Mouse (Mus musculus) hindbrain, embryonic 11.5 days (tissue): ENCODE results near the gene Capn12. TPM values are rescaled to one million over a fixed set of nuclear protein-coding genes. Genes with fewer than 3 reads are reported as not detected.
"Not testable (repeated sequence)": the region's sequence is repeated elsewhere in the genome, so short reads cannot be mapped to it uniquely, and the experiment has no call there.

Experiments used
- ATAC-seq: fragments of 200-750 bp; cut with Nextera tagmentation; 2 replicates; pipeline ENCODE4 v1.8.0; 2017; ENCODE audit warnings: mild to moderate bottlenecking, moderate TSS enrichment, moderate library complexity; ENCODE audit not compliant: low FRiP score
- DNase-seq: peaks from one replicate; pipeline ENCODE4 v3.0.0-alpha.2; 2015; ENCODE audit warnings: low spot score
- H3K27ac ChIP-seq: fragments of 300-500 bp; sonication (generic); 2 replicates; pipeline ENCODE4 v1.5.1; 2014; ENCODE audit warnings: mild to moderate bottlenecking, low read depth, low read length
- H3K27me3 ChIP-seq: fragments of 300-500 bp; sonication (generic); 2 replicates; pipeline ENCODE4 v1.6.1; 2014; ENCODE audit warnings: mild to moderate bottlenecking, low read length, moderate library complexity, mixed read lengths; ENCODE audit not compliant: control insufficient read depth, insufficient read depth
- H3K36me3 ChIP-seq: fragments of 300-500 bp; sonication (generic); 2 replicates; pipeline ENCODE4 v1.6.1; 2014; ENCODE audit warnings: mild to moderate bottlenecking, low read length, moderate library complexity, mixed read lengths; ENCODE audit not compliant: control insufficient read depth, insufficient read depth
- H3K4me1 ChIP-seq: fragments of 300-500 bp; sonication (generic); replicated peaks from 2 replicates; pipeline ENCODE4 v1.6.1; 2014; ENCODE audit warnings: low read length, mixed read lengths; ENCODE audit not compliant: control insufficient read depth, insufficient read depth
- H3K4me2 ChIP-seq: fragments of 300-500 bp; sonication (generic); replicated peaks from 2 replicates; pipeline ENCODE4 v1.6.1; 2014; ENCODE audit warnings: mild to moderate bottlenecking, low read depth, low read length
- H3K4me3 ChIP-seq: fragments of 300-500 bp; sonication (generic); 2 replicates; pipeline ENCODE4 v1.5.1; 2014; ENCODE audit warnings: low read depth, low read length
- H3K9ac ChIP-seq: fragments of 300-500 bp; sonication (generic); 2 replicates; pipeline ENCODE4 v1.6.1; 2014; ENCODE audit warnings: low read depth, low read length
- H3K9me3 ChIP-seq: fragments of 300-500 bp; sonication (generic); 2 replicates; pipeline ENCODE4 v1.6.1; 2016; ENCODE audit warnings: low read length; ENCODE audit not compliant: control insufficient read depth
- WGBS: fragments of 180-500 bp; shearing (Covaris S2); extraction: QIAGEN DNeasy Blood & Tissue Kit; methylation state at CpG from one replicate; pipeline ENCODE4 v1.1.7; 2014; 5-methylcytosine and 5-hydroxymethylcytosine counted together
- polyA plus RNA-seq: library from polyadenylated mRNA; unstranded; fragments of >200 nt; fragmentation: Nextera tagmentation; extraction: Ambion mirVana; gene quantifications from 2 replicates; pipeline ENCODE4 v1.2.1, GENCODE M21; 2014

Capn12 gene
- polyA plus RNA-seq, 1 experiment from 2014 or later, result 0.29 TPM

DNA sequence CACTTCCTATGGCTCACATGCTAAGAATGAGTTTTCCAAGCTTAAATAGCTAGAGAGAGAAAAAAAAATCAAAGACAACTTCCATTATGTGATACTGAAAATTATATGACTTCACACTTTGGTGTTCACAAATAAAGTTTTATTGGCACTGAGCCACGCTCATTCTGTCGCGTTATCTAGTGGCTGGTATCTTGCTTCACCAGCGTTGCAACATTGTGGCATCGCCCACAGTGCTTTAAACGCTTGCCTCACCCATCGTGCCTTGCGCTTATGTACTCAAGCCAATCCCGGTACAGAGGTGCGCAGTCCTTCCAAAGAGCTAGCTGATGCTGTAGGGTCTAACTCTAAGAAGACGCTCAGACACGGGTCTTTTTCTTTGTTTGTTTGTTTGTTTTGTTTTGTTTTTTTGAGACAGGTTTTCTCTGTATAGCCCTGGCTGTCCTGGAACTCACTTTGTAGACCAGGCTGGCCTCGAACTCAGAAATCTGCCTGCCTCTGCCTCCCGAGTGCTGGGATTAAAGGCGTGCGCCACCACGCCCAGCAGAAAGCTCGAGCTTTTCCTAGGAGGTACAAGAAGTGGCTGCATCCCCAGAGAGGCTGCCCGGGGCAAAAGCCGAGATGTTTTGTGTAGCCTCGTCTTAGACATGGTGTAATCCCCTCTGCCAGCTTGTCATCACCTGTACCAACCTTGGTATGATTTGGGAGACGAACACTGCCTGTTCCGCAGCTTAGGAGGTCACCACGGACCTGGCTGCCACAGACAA lies 10.1 kb upstream of the Capn12 start:
- DNase-seq (no peak), ATAC-seq (no peak)
- H3K36me3 ChIP-seq, result no peaks in the 10 kb centered on the region
- H3K27ac ChIP-seq, result no peak overlapping the region
- H3K27me3 ChIP-seq, result no peaks in the 10 kb centered on the region
- H3K4me1 ChIP-seq, result no peaks in the 10 kb centered on the region
- no peaks in the 10 kb centered on the region for H3K9me3 ChIP-seq
- no peak overlapping the region for H3K4me2 ChIP-seq
- H3K4me3 ChIP-seq, result no peak overlapping the region
- 91% methylated on average over 24 of the region's 24 CpGs for WGBS
- no peak overlapping the region for H3K9ac ChIP-seq

- ATAC-seq (no peak), DNase-seq (no peak)
- Histone ChIP-seq H3K9ac (no peak overlapping the region), H3K27ac (no peak overlapping the region), H3K4me2 (no peak overlapping the region), H3K4me3 (no peak overlapping the region), H3K9me3 (no peaks in the 10 kb centered on the region), H3K36me3 (no peaks in the 10 kb centered on the region), H3K27me3 (no peaks in the 10 kb centered on the region), H3K4me1 (no peaks in the 10 kb centered on the region)
- WGBS, result 88% methylated on average over 2 of the region's 2 CpGs
Measured at GRCm38 (mm10) chr7:28874565-28874964, 6.7 kb upstream of the Capn12 start.

DNA sequence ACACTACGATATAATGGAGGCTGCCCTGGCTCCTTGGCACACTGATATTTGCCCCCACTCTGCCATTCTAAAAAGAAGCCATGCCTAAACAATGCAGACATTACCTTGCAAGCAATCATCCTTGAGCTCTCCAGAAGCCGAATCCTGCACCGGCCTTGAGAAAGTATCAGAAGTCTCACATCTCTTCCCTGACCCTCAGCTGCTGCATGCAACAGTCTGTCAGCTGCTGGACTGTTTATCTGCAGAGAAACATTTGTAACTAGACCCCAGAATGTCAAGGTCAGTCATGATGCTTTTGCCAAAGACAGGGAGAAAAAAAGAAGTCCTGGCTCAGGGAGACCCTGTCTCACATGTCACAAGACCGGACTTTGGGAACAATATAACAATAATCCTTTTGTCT lies 5.1 kb upstream of the Capn12 start:
- H3K4me1 ChIP-seq, result no peaks in the 10 kb centered on the region
- no peak overlapping the region for H3K9ac ChIP-seq
- H3K4me2 ChIP-seq, result no peak overlapping the region
- no peaks in the 10 kb centered on the region for H3K9me3 ChIP-seq
- no peak overlapping the region for H3K27ac ChIP-seq
- no peak for DNase-seq
- WGBS, result 77% methylated on average over 4 of the region's 4 CpGs
- no peak overlapping the region for H3K4me3 ChIP-seq
- no peaks in the 10 kb centered on the region for H3K27me3 ChIP-seq
- H3K36me3 ChIP-seq, result no peaks in the 10 kb centered on the region
- no peak for ATAC-seq

- ATAC-seq, result no peak
- H3K27me3 ChIP-seq, result no peaks in the 10 kb centered on the region
Measured at GRCm38 (mm10) chr7:28877155-28877554, 4.1 kb upstream of the Capn12 start.

GRCm38 (mm10) chr7:28877856-28878255 lies 3.4 kb upstream of the Capn12 start:
- no peaks in the 10 kb centered on the region for H3K4me1 ChIP-seq
- H3K36me3 ChIP-seq, result no peaks in the 10 kb centered on the region
- no peaks in the 10 kb centered on the region for H3K27me3 ChIP-seq
- H3K27ac ChIP-seq, result no peak overlapping the region; the same call in 1 of the 2 replicates
- no peak overlapping the region for H3K4me3 ChIP-seq
- no peak overlapping the region for H3K4me2 ChIP-seq
- H3K9me3 ChIP-seq, result no peaks in the 10 kb centered on the region
- ATAC-seq, result no peak
- WGBS, result 71% methylated on average over 4 of the region's 4 CpGs
- no peak for DNase-seq
- no peak overlapping the region for H3K9ac ChIP-seq

More at GRCm38 (mm10) chr7:28877155-28877554, 4.1 kb upstream of the Capn12 start:
- Histone ChIP-seq H3K4me1 (no peaks in the 10 kb centered on the region), H3K36me3 (no peaks in the 10 kb centered on the region), H3K9ac (no peak overlapping the region), H3K27ac (no peak overlapping the region), H3K4me2 (no peak overlapping the region), H3K9me3 (no peaks in the 10 kb centered on the region), H3K4me3 (no peak overlapping the region)
- 89% methylated on average over 7 of the region's 7 CpGs for WGBS
- no peak for DNase-seq

DNA sequence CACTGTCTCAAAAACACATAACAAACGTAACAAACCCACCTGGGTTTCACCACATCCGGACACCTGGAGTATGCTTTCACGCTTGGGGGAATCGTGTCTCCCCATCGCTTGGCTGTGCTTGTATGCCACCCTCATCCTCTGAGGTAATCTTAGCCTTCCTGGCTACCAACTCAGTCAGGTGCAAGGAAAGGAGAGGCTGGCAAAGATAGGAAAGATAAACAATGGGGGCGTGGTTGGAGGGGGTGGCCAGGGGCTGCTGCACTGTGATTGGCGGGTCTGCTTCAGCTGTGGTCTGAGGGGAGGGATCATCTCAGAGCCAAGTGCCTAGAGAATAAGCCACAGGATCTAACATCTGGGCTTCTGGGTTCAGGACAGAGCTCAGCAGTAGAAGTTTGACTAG lies 1.6 kb upstream of the Capn12 start:
- ATAC-seq (no peak), DNase-seq (no peak)
- Histone ChIP-seq H3K36me3 (no peaks in the 10 kb centered on the region), H3K27me3 (no peaks in the 10 kb centered on the region), H3K4me2 (no peak overlapping the region), H3K4me3 (no peak overlapping the region), H3K4me1 (no peaks in the 10 kb centered on the region), H3K27ac (no peak overlapping the region), H3K9ac (no peak overlapping the region), H3K9me3 (no peaks in the 10 kb centered on the region)
- 73% methylated on average over 7 of the region's 7 CpGs for WGBS

DNA sequence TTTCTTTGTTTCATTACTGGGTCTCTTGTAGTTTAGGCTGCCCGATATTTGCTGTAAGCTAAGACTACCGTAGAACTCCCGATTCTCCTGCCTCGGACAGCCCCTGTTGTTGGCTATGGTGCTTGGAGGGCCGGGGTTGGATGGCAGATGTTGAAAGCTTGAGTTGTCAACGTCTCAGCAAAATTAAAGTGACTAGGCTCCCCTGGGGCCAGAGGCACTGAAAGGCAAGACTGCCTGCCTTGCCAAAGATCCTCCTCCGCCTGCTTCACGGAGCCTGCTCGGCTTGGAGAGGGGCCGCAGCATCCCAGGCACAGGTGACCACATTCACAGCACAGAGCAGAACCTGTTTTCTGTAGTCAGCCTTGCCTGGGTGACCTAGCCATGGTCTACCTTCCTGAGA lies 668 bp upstream of the Capn12 start:
- Histone ChIP-seq H3K9ac (no peak overlapping the region), H3K4me1 (no peaks in the 10 kb centered on the region), H3K9me3 (no peaks in the 10 kb centered on the region), H3K36me3 (no peaks in the 10 kb centered on the region), H3K27me3 (no peaks in the 10 kb centered on the region), H3K27ac (no peak overlapping the region), H3K4me3 (no peak overlapping the region), H3K4me2 (no peak overlapping the region)
- ATAC-seq, result no peak
- peak; percentile 35 for DNase-seq
- 67% methylated on average over 10 of the region's 10 CpGs for WGBS

DNA sequence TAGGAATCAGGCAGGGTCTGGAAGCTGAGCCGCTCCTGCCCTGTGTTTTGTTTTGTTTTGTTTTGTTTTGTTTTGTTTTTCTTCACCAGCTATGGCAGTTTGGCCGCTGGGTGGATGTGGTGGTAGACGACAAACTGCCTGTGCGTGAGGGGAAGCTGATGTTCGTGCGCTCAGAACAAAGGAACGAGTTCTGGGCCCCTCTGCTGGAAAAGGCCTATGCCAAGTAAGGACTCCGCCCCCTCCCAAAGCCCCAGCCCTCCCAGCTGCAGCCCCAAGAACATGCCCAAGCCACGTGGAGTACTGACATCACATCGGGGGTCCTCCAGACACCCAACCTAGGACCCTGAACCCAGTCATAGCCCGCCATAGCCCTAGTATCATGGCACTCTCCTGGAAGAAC lies 1.8 kb downstream of the Capn12 start:
- H3K9ac ChIP-seq, result no peak overlapping the region
- 82% methylated on average over 11 of the region's 11 CpGs for WGBS
- H3K9me3 ChIP-seq, result no peaks in the 10 kb centered on the region
- DNase-seq (no peak), ATAC-seq (no peak)
- no peak overlapping the region for H3K4me3 ChIP-seq
- peaks cover 9% of the 10 kb centered on the region for H3K27me3 ChIP-seq
- H3K4me2 ChIP-seq, result no peak overlapping the region
- H3K4me1 ChIP-seq, result no peaks in the 10 kb centered on the region
- no peaks in the 10 kb centered on the region for H3K36me3 ChIP-seq
- H3K27ac ChIP-seq, result no peak overlapping the region

DNA sequence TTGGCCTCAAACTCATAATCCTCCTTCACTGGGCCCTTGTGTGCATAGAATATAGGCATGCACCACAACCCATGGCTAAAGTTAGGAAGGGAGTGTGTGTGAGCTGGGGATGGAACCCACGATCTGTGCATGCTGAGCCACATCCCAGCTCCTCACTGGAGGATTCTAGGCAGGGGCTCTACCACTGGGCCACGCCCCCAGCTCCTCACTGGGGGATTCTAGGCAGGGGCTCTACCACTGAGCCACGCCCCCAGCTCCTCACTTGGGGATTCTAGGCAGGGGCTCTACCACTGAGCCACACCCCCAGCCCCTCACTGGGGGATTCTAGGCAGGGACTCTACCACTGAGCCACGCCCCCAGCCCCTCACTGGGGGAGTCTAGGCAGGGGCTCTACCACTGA lies 2.5 kb downstream of the Capn12 start:
- H3K27me3 ChIP-seq, result peaks cover 15% of the 10 kb centered on the region
- H3K36me3 ChIP-seq, ATAC-seq, H3K9me3 ChIP-seq, H3K4me3 ChIP-seq, DNase-seq, H3K4me2 ChIP-seq, H3K4me1 ChIP-seq, H3K9ac ChIP-seq, H3K27ac ChIP-seq: not testable (repeated sequence)
- WGBS, result 83% methylated on average over 3 of the region's 4 CpGs
